Mouse (Mus musculus) 3T3-L1 (cell line): ENCODE data around the gene Rcan1.

Experiments
- DNase-seq: peaks from one replicate; pipeline ENCODE4 v3.0.0-alpha.2; 2015; ENCODE audit warnings: low read depth, low spot score

Rcan1 gene

GRCm38 (mm10) chr16:92468459-92468858 lies 2.2 kb downstream of the Rcan1 start:
- peak; percentile 9 for DNase-seq

DNA sequence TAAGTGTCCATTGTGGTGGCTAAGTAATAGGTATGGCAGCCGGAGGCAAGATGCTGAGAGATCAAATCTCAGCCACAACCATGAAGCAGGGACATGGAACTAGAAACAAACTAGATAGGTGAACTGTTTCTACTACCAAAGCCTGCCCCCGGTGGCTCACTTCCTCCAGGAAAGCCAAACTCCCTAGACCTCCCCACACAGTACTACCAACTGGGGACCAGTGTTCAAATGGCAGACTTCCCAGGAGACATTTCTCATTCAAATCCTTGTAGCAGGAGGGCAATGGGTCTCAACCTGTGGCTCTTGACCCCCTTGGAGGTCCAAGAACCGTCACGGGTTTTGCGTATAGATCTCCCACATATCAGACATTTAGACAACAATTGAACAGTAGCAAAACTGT lies 3.6 kb downstream of the Rcan1 start:
- DNase-seq: peak; percentile 66

GRCm38 (mm10) chr16:92465642-92466526 lies 4.8 kb downstream of the Rcan1 start:
- DNase-seq: peak; percentile 99

DNA sequence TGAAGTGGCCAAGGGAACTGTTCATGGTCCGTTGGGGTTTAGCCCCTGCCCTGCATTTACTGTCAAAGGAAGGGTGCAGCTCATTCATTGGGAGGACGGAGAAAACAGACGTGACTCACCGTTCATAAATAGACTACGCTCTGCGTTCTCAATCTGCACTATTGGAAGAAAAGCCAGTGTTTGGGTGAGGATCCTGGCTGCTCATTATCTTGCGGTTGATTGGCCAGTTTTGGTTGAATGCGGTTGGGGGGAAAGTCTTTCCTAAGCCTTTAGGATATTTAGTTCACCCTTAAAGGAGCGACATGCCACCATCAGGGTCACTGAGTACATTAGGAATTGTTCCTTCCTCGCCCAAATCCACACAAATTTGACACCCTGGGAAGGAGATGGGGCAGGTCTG lies 5.4 kb downstream of the Rcan1 start:
- peak; percentile 56 for DNase-seq

GRCm38 (mm10) chr16:92464390-92464972 lies 6.2 kb downstream of the Rcan1 start:
- DNase-seq: peak; percentile 20

DNA sequence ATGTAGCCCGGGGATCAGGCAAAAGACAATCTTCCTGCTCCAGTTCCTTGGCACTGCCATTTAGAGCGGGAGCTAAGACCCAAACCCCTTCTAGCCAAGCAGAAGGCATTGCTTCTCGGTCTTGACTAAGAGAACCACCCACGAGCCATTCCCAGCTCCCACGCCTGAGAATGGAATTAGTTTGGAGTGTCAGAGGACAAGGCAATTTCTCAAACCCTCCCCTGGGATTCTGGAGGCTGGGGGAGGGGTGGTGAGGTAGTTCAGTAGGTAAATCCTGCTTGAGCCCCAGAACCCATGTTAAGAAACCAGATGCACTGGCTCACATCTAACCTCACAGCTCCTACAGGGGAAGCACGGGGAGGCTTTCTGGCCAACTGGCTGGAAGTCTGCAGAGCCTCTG lies 9.3 kb downstream of the Rcan1 start:
- DNase-seq: no peak

DNA sequence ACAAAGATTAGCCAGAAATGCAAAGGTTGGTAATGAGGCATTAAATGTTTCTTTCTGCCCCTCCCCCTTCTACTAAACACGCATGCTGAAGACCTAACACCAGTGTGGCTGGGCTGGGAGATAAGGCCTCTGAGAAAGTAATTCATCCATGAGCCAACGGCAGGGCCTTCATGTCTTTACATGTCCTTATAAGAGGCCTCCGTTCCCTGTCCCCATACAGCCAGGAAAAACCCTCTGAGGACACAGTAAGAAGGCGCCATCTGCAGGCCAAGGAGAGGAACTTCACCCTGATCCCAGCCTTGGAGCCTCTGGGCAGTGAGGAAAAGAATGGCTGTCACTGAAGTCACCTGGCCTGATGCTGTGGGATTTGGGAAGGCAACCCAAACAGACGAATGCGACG lies 13.1 kb downstream of the Rcan1 start:
- DNase-seq: peak; percentile 86

- no peak for DNase-seq
These were observed 14.7 kb downstream of the Rcan1 start for GRCm38 (mm10) chr16:92455969-92456368.

- DNase-seq: no peak
These were observed 15.2 kb downstream of the Rcan1 start for GRCm38 (mm10) chr16:92455488-92455887.

GRCm38 (mm10) chr16:92454495-92454894 lies 16.2 kb downstream of the Rcan1 start:
- no peak for DNase-seq

DNA sequence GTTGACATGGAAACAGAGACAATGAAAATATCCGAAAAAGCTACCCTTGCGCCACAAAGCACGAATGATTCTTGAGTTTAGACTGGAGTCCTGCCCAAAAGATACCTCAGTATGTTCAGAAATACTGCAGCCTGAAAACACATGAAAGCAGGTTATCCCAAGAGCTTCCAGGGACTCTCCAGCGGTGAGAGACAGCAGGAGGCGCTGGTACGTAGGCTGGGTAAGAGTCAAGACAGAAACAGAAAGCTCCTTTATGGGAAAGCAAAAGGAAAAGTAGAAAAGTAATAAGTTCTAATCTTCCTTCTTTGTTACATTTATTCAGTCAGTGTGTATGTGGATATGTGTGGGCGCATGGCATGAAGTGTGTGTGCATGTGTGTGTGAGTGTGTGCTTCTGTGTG lies 16.7 kb downstream of the Rcan1 start:
- peak; percentile 12 for DNase-seq

GRCm38 (mm10) chr16:92452609-92453008 lies 18.1 kb downstream of the Rcan1 start:
- DNase-seq: peak; percentile 14

GRCm38 (mm10) chr16:92451516-92452072 lies 19.1 kb downstream of the Rcan1 start:
- no peak for DNase-seq

DNA sequence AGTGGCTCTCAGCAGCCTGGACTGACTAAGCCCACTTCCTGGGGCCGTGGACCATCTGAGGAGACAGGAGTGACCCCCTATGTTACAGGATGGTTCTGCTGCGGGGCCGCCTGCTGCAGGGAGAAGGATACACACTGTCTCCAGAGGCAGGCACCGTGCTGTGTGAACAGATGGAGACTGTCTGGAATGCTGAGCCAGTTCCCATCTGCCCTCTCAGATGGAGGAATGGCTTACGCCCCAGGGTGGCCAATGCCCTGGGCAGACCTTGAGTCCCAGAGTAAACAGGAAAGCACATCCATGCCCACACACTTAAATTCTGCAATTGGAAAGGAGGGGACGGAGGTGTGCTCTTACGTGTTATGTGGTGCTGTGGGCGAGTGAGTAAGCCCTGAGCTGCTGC lies 20.3 kb downstream of the Rcan1 start:
- DNase-seq: no peak

DNA sequence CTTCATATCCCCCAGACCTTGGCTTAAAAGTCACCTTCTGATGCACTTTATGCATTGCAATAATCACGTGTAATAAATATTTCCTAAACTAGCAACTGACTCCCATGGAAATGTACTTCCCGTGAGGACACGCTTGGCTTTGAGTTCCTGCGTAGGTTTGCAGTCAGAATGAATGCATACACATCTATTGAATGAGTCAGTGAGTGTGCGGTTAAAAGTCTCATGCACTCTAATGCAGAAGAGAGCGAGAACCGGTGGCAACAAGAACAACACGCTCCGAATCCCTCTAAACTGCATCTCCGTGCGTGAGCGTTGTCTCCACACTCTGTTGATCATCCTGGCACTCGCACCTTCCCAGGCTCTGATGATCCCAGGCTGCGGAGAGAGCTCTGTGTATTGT lies 21.6 kb downstream of the Rcan1 start:
- no peak for DNase-seq

GRCm38 (mm10) chr16:92445377-92445776 lies 25.3 kb downstream of the Rcan1 start:
- peak; percentile 44 for DNase-seq

- DNase-seq: peak; percentile 72
These were observed 27.0 kb downstream of the Rcan1 start for GRCm38 (mm10) chr16:92443644-92444113.

- no peak for DNase-seq
These were observed 27.7 kb downstream of the Rcan1 start for GRCm38 (mm10) chr16:92442946-92443345.

DNA sequence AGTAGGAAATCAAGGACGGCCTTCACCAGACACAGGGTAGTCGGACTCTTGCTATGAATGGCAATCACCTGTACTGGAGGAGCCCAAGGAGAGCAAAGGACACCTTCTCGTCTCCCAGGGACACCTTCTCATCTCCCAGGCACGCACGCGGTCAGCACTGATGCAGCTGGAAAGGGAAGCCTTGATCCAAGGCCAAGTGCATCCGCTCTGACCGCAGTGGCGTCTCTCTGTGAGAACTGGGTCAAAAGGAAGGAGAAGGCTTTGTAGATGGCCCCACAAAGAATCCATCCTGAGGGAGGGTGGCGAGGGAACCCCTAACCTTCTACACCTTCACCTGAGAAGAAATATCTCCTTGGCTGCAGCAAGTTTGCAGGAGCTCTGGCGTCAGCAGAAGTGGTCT lies 28.5 kb downstream of the Rcan1 start:
- DNase-seq: no peak

- DNase-seq: no peak
These were observed 29.5 kb downstream of the Rcan1 start for GRCm38 (mm10) chr16:92441203-92441602.

- no peak for DNase-seq
These were observed 30.4 kb downstream of the Rcan1 start for GRCm38 (mm10) chr16:92440229-92440628.

GRCm38 (mm10) chr16:92439775-92440174 lies 30.9 kb downstream of the Rcan1 start:
- DNase-seq: peak; percentile 49
